Mouse (Mus musculus): Measurements from ENCODE around the gene Gm527. TPM values are rescaled to one million over a fixed set of nuclear protein-coding genes. Genes with fewer than 3 reads are reported as not detected.

The Gm527 gene
- polyA plus RNA-seq, 2 experiments = 5.5 to 7.2 TPM

- Histone ChIP-seq H3K27ac (replicated peaks; ENCODE audit: low read depth, low read length) (no peak overlapping the region), H3K36me3 (ENCODE audit: control insufficient read depth, insufficient read depth, low read length) (peaks cover 13% of the 10 kb centered on the region), H3K9ac (ENCODE audit: low read depth, low read length, severe bottlenecking) (no peak overlapping the region), H3K4me1 (ENCODE audit: control insufficient read depth, insufficient read depth, low read length) (peaks cover 18% of the 10 kb centered on the region), H3K4me2 (replicated peaks; ENCODE audit: low read depth, low read length, severe bottlenecking) (no peak overlapping the region), H3K4me3 (replicated peaks; ENCODE audit: low read length) (no peak overlapping the region), H3K27me3 (ENCODE audit: control insufficient read depth, insufficient read depth, low read length) (no peaks in the 10 kb centered on the region), H3K9me3 (ENCODE audit: control insufficient read depth, low read length) (no peaks in the 10 kb centered on the region)
- 73% methylated on average over 6 of the region's 6 CpGs for WGBS
- DNase-seq (ENCODE audit: low spot score) = no peak
- no peak for ATAC-seq (ENCODE audit: low FRiP score, low read depth)
- TF ChIP-seq POLR2A (IDR thresholded peaks at IDR 0.05; ENCODE audit: borderline replicate concordance, extremely low read depth, insufficient read depth, insufficient read length) = no peak
Measured at GRCm38 (mm10) chr12:64972063-64972462, 54.4 kb downstream of the Gm527 start.

Other genes starting within 250 kb of the Gm527 start
- gene Klhl28, start 47.6 kb downstream of the Gm527 start, polyA plus RNA-seq (2012; rRNA removed) = 7.5 and 7.7 TPM in 2 replicates
- gene Klhl28, start 47.6 kb downstream of the Gm527 start, polyA plus RNA-seq (2014; fragmentation: Nextera tagmentation; extraction: Ambion mirVana) = 16.6 and 19.5 TPM in 2 replicates
- gene Togaram1, start 47.9 kb downstream of the Gm527 start, polyA plus RNA-seq (2012; rRNA removed) = 15.4 and 16.8 TPM in 2 replicates
- 31.1 and 31.9 TPM in 2 replicates for gene Togaram1, start 47.9 kb downstream of the Gm527 start, polyA plus RNA-seq (2014; fragmentation: Nextera tagmentation; extraction: Ambion mirVana)
- gene Prpf39, start 118.4 kb downstream of the Gm527 start, polyA plus RNA-seq (2012; rRNA removed) = 44.2 and 51.9 TPM in 2 replicates
- 58.2 and 63.0 TPM in 2 replicates for gene Prpf39, start 118.4 kb downstream of the Gm527 start, polyA plus RNA-seq (2014; fragmentation: Nextera tagmentation; extraction: Ambion mirVana)
- gene Fkbp3, start 156.1 kb downstream of the Gm527 start, polyA plus RNA-seq (2012; rRNA removed) = 187 and 335 TPM in 2 replicates
- gene Fkbp3, start 156.1 kb downstream of the Gm527 start, polyA plus RNA-seq (2014; fragmentation: Nextera tagmentation; extraction: Ambion mirVana) = 379 and 385 TPM in 2 replicates
- gene Fancm, start 157.7 kb downstream of the Gm527 start, polyA plus RNA-seq (2012; rRNA removed) = 8.6 and 8.7 TPM in 2 replicates
- gene Fancm, start 157.7 kb downstream of the Gm527 start, polyA plus RNA-seq (2014; fragmentation: Nextera tagmentation; extraction: Ambion mirVana) = 8.4 and 10.3 TPM in 2 replicates

All from limb, embryonic 14.5 days (tissue).